Mouse (Mus musculus): ENCODE data around the gene Igfbp7.

GRCm38 (mm10) chr5:77299486-77299885 is 108.4 kb downstream of the Igfbp7 start:
- TF ChIP-seq CTCF (IDR thresholded peaks at IDR 0.05) (no peak), POLR2A (IDR thresholded peaks at IDR 0.05; ENCODE audit: insufficient read depth, low read depth, low read length) (no peak), EP300 (IDR thresholded peaks at IDR 0.05; ENCODE audit: insufficient read depth, low read depth, low read length) (no peak)

Data from heart, adult 2 months (tissue).